Mouse (Mus musculus) liver, embryonic 14.5 days (tissue): ENCODE measurements around the gene Usp15. TPM values are rescaled to one million over a fixed set of nuclear protein-coding genes. Genes with fewer than 3 reads are reported as not detected.
"Not testable (repeated sequence)": the region's sequence is repeated elsewhere in the genome, so short reads cannot be mapped to it uniquely, and the experiment has no call there.

Experiments
- ATAC-seq: fragments of 200-750 bp; cut with Nextera tagmentation; 2 replicates; pipeline ENCODE4 v1.8.0; 2017; ENCODE audit warnings: moderate number of reproducible peaks, mild to moderate bottlenecking, moderate library complexity; ENCODE audit not compliant: insufficient read depth
- DNase-seq, 3 experiments: peaks; one replicate each; pipeline ENCODE4 v3.0.0-alpha.2; 2012 to 2013; ENCODE audit warnings: low read depth in 3 of 3, low spot score in 3 of 3
- H3K27ac ChIP-seq: fragments of 300-500 bp; sonication (generic); 2 replicates; pipeline ENCODE4 v1.5.1; 2014; ENCODE audit warnings: moderate library complexity, mild to moderate bottlenecking, control low read depth, inconsistent platforms
- H3K27me3 ChIP-seq: fragments of 300-500 bp; sonication (generic); 2 replicates; pipeline ENCODE4 v1.6.1; 2014; ENCODE audit warnings: mild to moderate bottlenecking, low read length, moderate library complexity; ENCODE audit not compliant: control insufficient read depth, insufficient read depth
- H3K36me3 ChIP-seq: fragments of 300-500 bp; sonication (generic); replicated peaks from 2 replicates; pipeline ENCODE4 v1.6.1; 2014; ENCODE audit warnings: low read depth; ENCODE audit not compliant: control insufficient read depth, insufficient read depth
- H3K4me1 ChIP-seq, 2 experiments: fragments of 200-500 bp in 1 of 2; fragments of 300-500 bp in 1 of 2; sonication (generic) in 1 of 2; replicated peaks; 2 replicates each; pipeline ENCODE4 v1.6.1; 2012 to 2014; ENCODE audit warnings: antibody characterized with exemption in 1 of 2, inconsistent platforms in 1 of 2, low read length in 1 of 2; ENCODE audit not compliant: control insufficient read depth in 2 of 2, insufficient read depth in 2 of 2
- H3K4me2 ChIP-seq: fragments of 300-500 bp; sonication (generic); 2 replicates; pipeline ENCODE4 v1.6.1; 2014; ENCODE audit warnings: low read depth, mild to moderate bottlenecking, control low read depth, moderate library complexity
- H3K4me3 ChIP-seq, 2 experiments: fragments of 200-500 bp in 1 of 2; fragments of 300-500 bp in 1 of 2; sonication (generic) in 1 of 2; 2 replicates each; pipeline ENCODE4 v1.5.1; 2012 to 2014; ENCODE audit warnings: low read depth in 2 of 2, low read length in 2 of 2, mild to moderate bottlenecking in 2 of 2, control low read depth in 1 of 2, inconsistent platforms in 1 of 2, moderate library complexity in 1 of 2; ENCODE audit not compliant: insufficient read depth in 1 of 2
- H3K9ac ChIP-seq: fragments of 300-500 bp; sonication (generic); replicated peaks from 2 replicates; pipeline ENCODE4 v1.6.1; 2014; ENCODE audit warnings: mild to moderate bottlenecking, control low read depth, moderate library complexity
- H3K9me3 ChIP-seq: fragments of 300-500 bp; sonication (generic); 2 replicates; pipeline ENCODE4 v1.6.1; 2016; ENCODE audit warnings: low read length, mixed read lengths; ENCODE audit not compliant: control insufficient read depth
- CTCF ChIP-seq: IDR thresholded peaks from 2 replicates; pipeline ENCODE4 v1.5.1; 2016; ENCODE audit warnings: antibody characterized with exemption, low read depth, control low read depth
- EP300 ChIP-seq: IDR thresholded peaks from 2 replicates; pipeline ENCODE4 v1.6.1; 2016; ENCODE audit warnings: antibody characterized with exemption, low read depth
- WGBS: fragments of 180-500 bp; shearing (Covaris S2); extraction: QIAGEN DNeasy Blood & Tissue Kit; methylation state at CpG from one replicate; pipeline ENCODE4 v1.1.7; 2014; ENCODE audit not compliant: insufficient replicate concordance; 5-methylcytosine and 5-hydroxymethylcytosine counted together
- polyA plus RNA-seq, 2 experiments: library from polyadenylated mRNA; depleted of rRNA in 1 of 2; stranded (reverse) in 1 of 2; unstranded in 1 of 2; fragments of >200 nt; fragmentation: Nextera tagmentation in 1 of 2; extraction: Ambion mirVana in 1 of 2; gene quantifications; 2 replicates each; pipeline versions ENCODE4 v1.2.1 to v1.2.3; 2012 to 2014

Usp15 gene
- polyA plus RNA-seq, 2 experiments, result 44.2 to 94.2 TPM

DNA sequence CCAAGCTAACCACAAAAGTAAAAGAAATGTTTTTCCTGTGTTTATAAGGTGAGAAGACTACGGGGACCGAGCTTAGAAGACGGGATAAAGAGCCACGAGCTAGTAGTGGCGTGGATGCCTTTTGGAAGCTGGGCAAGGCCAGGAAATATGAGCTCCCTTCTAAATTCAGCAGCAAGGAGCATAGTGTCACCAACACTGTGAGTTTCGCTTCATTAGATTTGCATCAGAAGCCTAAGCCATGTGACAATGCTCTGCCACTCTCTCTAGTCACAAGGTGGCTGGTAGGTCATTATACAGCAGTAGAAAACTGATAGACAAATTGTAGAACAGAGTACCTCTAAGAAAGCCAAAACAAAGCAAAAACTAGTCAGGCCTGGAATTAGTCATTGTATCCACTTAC lies 9.3 kb upstream of the Usp15 start:
- Histone ChIP-seq H3K4me3 (no peak overlapping the region), H3K27me3 (no peaks in the 10 kb centered on the region), H3K36me3 (no peaks in the 10 kb centered on the region), H3K4me2 (no peak overlapping the region), H3K9ac (no peak overlapping the region), H3K9me3 (no peaks in the 10 kb centered on the region), H3K4me1 (peaks cover 1 to 2% of the 10 kb centered on the region in 2 experiments; a peak in 3 of 4 replicates), H3K27ac (no peak overlapping the region)
- no peak for DNase-seq
- 77% methylated on average over 6 of the region's 6 CpGs for WGBS
- TF ChIP-seq EP300 (no peak), CTCF (no peak)
- ATAC-seq, result no peak

DNA sequence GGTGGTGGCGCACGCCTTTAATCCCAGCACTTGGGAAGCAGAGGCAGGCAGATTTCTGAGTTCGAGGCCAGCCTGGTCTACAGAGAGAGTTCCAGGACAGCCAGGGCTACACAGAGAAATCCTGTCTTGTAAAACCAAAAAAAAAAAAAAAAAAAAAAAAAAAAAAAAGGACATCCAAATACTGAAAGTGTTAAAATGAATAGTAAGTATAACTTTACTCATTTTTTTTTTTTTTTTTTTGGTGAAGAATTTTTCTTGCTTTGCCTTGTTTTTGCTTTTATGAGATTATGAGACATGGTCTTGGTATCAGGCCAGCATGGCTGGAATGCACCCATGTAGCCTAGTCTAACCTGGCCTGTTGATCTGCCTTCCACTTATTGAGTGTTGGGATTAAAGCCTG lies 8.6 kb upstream of the Usp15 start:
- DNase-seq, ATAC-seq, H3K27ac ChIP-seq, H3K4me3 ChIP-seq, H3K27me3 ChIP-seq, H3K4me2 ChIP-seq, H3K4me1 ChIP-seq, H3K9ac ChIP-seq, H3K36me3 ChIP-seq, H3K9me3 ChIP-seq: not testable (repeated sequence)
- WGBS, result 70% methylated on average over 3 of the region's 3 CpGs

DNA sequence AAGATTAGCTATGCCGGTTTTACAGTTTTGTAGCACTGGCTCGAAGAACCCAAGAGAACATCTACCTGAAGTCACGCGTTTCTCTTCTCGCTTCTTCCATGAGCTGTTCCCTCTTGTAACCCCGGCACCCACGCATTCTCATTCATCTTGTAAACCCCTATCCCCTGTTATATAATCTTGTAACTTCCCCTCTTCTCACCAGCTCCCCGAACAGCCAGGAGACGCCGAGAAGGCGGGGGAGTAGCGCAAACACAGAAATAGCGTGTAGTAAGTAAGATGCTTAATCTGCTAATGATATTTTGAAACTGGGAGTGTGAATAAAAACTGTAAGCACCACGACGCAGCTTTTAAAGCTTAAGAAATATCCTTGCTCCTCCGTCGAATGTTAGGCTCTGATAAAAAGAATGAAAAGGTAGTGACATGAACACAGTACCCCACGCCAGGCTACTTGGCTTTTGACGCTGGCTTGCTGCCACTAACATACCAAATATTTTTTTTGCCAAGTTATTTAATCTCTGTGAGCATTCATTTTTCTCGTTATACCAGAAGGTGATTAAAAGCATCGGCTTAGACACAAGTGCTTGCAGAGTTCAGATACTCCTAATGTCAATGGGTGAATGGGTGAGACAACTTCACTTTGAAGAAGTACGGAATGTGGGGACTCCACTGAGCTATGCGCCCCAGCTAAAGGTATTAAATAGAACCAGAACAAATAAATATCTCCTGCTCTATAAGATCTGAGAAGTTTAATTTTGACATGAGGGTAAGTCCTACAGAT lies 5.4 kb upstream of the Usp15 start:
- no peaks in the 10 kb centered on the region for H3K27me3 ChIP-seq
- H3K36me3 ChIP-seq, result no peaks in the 10 kb centered on the region
- H3K27ac ChIP-seq, result no peak overlapping the region
- ATAC-seq, result no peak
- TF ChIP-seq EP300 (no peak), CTCF (no peak)
- no peak for DNase-seq
- H3K4me1 ChIP-seq, result peaks cover 13 to 24% of the 10 kb centered on the region in 2 experiments
- no peaks in the 10 kb centered on the region for H3K9me3 ChIP-seq
- WGBS, result 72% methylated on average over 23 of the region's 23 CpGs
- H3K9ac ChIP-seq, result no peak overlapping the region
- H3K4me2 ChIP-seq, result no peak overlapping the region
- no peak overlapping the region for H3K4me3 ChIP-seq

DNA sequence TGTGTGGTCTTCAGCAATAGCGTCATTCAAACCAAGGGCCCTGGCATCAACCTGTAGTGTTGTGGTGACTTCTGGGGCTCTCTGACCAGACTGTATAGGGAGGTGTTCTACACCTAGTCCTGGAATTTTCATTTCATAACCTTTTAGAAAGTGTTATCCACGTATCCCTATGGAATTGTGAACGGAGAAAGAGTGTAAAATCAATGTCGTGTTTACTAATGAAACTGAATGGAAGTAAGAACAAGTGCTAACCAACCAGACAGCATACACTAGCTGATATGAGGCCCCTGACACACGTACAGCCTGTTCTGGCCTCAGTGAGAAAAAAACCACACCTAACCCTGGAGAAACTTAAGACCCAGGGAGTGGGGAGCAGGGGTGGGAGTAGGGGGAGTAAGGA lies 4.6 kb upstream of the Usp15 start:
- no peak for ATAC-seq

DNA sequence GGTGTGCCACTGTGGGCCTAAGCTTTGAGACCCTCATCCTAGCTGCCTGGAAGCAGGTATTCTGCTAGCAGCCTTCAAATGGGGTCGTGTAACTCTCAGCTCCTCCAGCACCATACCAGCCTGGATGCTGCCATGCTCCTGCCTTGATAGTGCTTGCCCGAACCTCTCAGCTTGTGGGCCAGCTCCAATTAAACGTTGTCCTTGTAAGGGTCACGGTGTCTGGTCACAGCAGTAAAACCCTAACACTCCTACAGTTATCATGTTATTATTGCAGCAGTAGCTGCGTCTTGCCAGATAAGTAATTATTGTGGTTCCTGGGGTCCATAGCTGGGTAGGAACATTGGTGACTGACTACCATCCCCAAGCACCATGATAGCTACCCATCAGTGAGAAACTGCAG lies 4.2 kb upstream of the Usp15 start:
- Histone ChIP-seq H3K4me1 (peaks cover 13 to 24% of the 10 kb centered on the region in 2 experiments), H3K4me3 (no peak overlapping the region), H3K27ac (no peak overlapping the region), H3K36me3 (no peaks in the 10 kb centered on the region), H3K9me3 (no peaks in the 10 kb centered on the region), H3K4me2 (no peak overlapping the region), H3K9ac (no peak overlapping the region), H3K27me3 (no peaks in the 10 kb centered on the region)
- DNase-seq, result no peak
- TF ChIP-seq CTCF (no peak), EP300 (no peak)
- 79% methylated on average over 5 of the region's 5 CpGs for WGBS
- no peak for ATAC-seq

More for the DNA sequence above, 4.6 kb upstream of the Usp15 start:
- no peaks in the 10 kb centered on the region for H3K9me3 ChIP-seq
- 75% methylated on average over 5 of the region's 5 CpGs for WGBS
- no peak for TF ChIP-seq CTCF
- peaks cover 13 to 24% of the 10 kb centered on the region in 2 experiments for H3K4me1 ChIP-seq
- no peak overlapping the region for H3K9ac ChIP-seq
- H3K27me3 ChIP-seq, result no peaks in the 10 kb centered on the region
- H3K4me2 ChIP-seq, result no peak overlapping the region
- H3K4me3 ChIP-seq, result no peak overlapping the region
- DNase-seq, result no peak
- no peaks in the 10 kb centered on the region for H3K36me3 ChIP-seq
- no peak overlapping the region for H3K27ac ChIP-seq
